Mouse (Mus musculus) thymus, adult 2 months (tissue): ENCODE measurements around the gene Sim2.

Source experiments
- CTCF ChIP-seq: fragments of 200-500 bp; IDR thresholded peaks from 2 replicates; pipeline ENCODE4 v1.5.1; 2012; ENCODE audit warnings: mild to moderate bottlenecking, control low read depth, low read length, moderate library complexity, borderline replicate concordance; ENCODE audit not compliant: control insufficient read depth, poor library complexity, insufficient read depth; ENCODE audit errors: extremely low read depth
- POLR2A ChIP-seq: fragments of 200-500 bp; IDR thresholded peaks from 2 replicates; pipeline ENCODE4 v1.6.1; 2012; ENCODE audit warnings: mild to moderate bottlenecking, low read length, control low read depth, moderate library complexity; ENCODE audit not compliant: control insufficient read depth, poor library complexity, insufficient read depth; ENCODE audit errors: extremely low read depth

DNA sequence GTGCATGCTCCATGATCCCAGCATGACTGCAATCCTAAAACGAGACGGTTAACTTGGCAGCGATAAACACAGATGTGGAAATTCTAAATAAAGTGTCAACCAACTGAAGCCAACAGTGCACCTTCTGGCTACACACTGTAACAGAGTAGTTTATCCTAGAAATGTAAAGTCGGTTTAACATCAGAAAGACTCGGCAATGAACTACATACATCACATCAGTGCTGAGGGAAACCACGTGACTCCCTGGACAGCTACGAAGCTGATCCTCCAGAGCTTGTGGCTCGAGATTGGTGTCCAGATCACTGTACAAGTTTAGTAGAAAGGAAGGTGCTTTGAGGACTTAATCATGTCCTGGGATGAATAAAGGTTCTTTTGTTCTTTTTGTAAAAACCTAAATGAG, 73.1 kb downstream of the Sim2 start:
- TF ChIP-seq POLR2A (no peak), CTCF (no peak)
